Mouse (Mus musculus) brain, embryonic 18.5 days (tissue): ENCODE data around the gene Olfr1367.

Source experiments
- DNase-seq: peaks from one replicate; pipeline ENCODE4 v3.0.0-alpha.2; 2012; ENCODE audit warnings: low read depth, low spot score

Olfr1367 gene

DNA sequence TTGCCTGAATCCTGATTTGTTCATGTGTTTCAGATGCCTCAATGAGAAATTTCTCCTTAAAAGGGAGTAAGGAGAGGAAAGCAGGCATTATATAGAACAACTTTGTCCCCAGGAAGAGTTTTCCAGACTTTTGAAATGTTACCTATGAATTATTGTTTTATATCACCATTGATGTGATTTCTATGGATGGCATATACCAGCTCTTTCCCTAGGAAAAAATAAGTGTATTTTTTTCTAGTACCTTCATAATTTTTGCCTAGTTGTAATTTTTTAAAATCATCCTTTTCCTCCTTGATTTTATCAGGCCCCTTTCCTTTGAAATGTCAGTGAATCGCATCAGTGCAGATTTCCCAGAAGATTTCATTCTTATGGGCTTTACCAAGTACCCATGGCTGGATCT lies at the start of gene Olfr1367:
Gene Olfr1367 (plus strand): TSS at position 301 of the 400 bp plus-strand sequence.
- no peak for DNase-seq

DNA sequence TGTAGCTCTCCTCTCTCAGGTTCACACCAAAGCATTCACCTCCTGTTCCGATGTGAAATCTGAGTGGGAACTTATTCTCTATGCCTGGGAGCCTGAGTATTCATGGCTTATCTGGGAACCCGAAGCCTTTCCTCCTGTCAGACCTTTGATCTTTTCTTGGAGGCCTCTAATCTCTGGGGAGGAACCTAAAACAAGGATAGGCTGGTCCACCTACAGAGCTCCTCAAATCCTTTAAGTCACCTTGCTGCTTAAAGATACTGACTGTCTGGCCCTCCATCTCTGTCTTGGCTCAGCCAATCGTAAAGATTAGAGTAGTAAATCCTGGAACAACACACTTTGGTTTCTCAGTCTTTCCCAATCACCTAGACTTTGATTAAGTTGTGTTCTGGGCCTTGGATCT lies 48.2 kb upstream of the Olfr1367 start:
- no peak for DNase-seq

DNA sequence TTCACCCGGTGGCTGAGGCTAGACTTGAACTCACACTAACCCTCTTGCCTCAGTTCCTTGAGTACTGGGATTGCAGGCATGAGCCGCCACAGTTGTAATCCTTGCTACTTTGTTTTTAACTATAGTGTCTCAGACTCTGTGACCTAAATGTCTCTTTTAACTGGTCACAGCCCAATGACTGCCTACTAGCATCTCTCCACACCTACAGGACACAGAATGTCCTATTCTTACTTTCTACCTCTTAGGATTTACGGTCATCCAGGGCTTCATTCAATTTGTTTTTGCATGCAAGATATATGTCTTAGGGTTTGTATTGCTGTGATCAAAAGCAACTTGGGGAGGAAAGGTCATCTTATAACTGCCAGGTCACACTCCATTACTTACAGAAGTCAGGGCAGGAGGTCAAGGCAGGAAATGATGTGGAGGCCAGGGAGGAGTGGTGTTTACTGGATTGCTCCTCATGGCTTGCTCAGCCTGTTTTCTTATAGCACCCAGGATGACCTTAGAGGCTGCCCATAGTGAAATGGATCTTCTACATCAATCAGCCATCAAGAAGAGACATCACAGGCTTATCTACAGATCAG lies 42.1 kb upstream of the Olfr1367 start:
- no peak for DNase-seq

DNA sequence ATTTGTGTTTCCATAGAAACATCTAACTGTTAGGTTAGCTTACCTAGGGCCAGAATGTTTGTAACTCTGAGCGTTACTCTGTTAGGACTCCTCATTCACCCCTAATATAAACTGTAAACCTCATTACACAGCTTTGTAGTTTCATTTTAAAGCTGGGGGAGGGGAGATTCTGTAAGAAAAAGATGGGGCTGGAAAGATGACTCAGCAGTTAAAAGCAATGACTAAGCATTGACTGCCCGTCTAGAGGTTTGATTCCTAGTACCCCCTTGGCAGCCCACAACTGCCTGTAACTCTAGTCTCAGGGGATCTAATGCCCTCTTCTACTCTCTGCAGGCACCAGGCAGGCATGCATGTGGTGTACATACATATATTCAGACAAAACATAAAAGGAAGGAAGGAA lies 36.9 kb upstream of the Olfr1367 start:
- no peak for DNase-seq

DNA sequence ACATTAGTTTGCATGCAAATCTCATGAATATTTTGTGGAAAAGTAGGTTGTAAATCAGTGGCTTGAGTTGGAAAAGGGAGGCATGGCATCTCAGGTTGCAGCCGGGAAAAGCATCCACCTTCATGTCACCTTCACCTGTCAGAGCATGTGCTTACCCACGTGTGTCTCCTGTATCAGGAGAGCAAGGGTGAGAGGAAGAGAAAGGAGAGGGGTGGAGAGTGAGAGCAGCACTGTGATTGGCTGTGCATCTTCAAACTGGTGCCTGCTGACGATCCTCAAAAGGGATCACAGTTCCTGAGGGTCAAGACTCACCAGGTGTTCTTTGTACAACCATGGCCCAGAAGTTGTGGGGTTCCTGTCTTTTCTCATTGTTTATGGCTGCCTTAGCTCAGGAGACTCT lies 34.8 kb upstream of the Olfr1367 start, which contains the start of gene Gpx6:
Gene Gpx6 (plus strand): TSS at position 200 of the 400 bp plus-strand sequence.
- DNase-seq, result no peak

DNA sequence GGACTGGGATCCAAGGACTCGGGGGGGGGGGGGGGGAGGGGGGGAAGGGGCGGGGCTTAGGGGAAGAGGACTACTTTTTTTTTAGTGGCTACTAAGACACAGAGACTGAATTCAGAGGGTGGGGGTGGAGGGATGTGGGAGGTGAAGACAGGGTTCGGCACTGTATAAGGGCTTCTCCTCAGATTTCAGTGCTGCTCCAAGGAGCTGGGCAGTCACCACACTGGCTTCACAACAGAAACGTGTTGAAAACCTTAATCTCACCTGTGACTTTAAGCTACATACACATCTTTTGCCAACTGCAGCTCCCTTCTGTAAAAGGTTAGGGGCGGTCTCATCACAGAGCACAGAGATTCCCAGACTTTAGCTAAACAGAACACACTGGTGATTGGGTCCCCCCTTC lies 33.9 kb upstream of the Olfr1367 start:
- DNase-seq, result no peak

DNA sequence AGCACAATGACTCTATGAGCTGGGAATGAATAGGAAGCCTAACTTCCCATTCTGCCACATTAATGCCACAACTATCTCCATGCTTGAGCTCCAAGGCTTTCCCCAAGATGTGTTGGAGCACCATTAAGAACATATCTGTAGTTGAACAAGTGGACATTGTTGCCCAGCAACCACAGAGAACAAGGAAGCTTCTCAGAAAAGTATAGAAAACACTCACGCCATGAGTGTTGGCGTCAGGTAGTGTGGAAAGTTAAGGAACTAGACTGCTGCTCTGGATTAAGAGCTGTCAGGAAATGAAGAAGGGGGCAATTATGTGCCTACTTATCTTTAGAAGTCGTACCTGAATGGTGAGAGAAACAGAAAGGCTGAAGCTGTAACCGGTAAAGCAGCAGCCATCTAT lies 32.8 kb upstream of the Olfr1367 start:
- no peak for DNase-seq

DNA sequence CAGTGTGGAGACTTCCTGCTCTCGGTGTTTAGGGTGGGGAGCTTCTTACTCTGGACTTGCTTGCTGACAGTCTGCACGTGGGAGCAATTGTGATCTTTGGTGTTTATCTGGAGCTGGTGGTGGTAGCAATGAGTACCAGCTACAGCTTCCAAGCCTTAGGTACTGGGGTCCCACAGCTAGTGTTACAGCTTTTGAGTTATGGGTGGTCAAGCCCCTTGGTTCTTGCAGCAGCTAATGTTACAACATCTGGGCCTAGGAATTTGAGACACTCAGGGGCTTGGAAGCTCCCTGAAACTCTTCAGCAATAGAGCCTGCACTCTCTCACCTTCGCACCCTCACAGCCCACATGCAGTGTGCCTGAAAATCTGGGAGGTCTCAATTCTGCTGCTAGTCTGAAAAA lies 26.4 kb upstream of the Olfr1367 start:
- no peak for DNase-seq

DNA sequence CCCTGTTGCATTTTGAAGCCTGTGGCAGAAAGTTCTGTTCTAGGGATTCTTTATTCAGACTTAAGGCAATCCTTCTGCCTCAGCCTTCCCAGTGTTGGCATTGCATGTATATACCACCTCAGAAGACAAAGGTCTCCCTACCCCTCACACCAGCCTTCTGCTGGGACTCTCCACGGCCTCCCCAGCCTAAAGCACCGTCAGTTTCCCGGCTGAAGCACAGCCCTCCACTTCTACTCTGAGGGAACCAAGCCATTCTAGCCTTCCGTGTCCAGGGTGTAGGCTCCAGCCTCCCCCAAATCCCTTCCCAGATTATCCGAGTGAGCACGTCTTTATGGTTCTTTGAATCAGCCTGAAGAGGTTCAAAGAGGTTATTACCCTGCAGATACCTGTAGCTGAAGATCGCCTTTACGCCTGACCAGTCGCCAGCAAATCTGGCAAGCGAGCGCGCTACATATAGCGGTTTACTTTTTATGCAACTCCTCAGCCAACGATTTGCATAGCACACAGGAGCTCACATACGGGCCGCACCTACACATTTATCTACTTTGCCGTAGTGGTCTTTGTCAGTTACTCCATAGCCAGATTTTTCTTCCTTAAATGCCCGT lies 24.7 kb upstream of the Olfr1367 start:
- DNase-seq, result no peak

DNA sequence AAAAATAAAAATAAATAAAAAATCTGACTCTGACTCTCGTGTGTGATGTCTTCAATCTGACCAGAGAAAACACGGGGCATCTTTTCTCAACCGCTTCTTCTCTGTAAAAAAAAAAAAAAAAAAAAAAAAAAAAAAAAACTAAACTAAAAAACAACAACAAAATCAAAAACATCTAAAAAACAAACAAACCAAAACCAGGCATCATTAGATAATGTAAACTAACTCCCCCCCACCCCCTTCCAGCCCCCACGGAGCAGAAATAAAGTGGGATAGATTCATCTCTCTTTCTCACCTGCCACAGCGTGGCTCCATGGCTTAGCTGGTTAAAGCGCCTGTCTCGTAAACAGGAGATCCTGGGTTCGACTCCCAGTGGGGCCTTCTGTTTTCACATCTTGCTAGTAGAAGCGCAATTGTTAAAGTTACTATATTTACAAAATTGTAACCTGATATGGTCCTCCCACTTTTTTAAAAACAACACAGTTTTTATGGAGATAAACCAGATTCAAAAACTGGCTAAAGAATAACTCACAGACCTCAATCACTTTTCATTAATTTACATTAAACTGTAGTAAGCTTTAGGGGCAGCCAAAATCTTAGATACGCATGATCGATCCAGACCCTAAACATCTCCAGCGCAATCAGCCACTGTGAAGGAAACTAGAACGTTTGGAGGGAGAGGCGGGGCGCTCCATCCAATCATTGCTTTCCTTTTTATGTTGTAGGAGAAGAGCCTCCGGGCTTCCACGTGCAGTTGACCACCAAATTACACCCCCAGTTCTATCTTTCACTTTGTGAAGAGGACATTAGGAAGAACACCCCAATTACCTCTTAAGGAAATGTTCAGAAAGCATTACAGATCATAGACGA lies 24.0 kb upstream of the Olfr1367 start:
- DNase-seq, result peak; percentile 16

DNA sequence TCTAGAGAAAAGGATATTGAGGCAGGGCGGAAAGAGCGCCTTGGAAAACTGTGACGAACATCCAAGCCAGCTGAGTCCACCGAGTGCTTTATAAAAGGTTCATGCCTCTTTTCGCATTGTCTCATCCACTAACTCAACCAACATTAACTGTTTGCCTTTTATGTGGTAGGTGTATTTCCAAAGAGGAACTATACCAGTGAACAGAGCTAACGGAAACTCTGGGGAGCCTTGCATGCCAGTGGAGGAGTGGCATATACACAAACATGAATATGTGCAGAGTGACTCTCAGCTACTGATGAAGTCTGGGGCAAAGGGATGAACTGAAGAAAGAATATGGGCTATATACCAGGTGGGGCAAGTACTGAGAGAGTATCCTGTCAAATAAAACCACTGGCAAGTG lies 23.3 kb upstream of the Olfr1367 start:
- no peak for DNase-seq

DNA sequence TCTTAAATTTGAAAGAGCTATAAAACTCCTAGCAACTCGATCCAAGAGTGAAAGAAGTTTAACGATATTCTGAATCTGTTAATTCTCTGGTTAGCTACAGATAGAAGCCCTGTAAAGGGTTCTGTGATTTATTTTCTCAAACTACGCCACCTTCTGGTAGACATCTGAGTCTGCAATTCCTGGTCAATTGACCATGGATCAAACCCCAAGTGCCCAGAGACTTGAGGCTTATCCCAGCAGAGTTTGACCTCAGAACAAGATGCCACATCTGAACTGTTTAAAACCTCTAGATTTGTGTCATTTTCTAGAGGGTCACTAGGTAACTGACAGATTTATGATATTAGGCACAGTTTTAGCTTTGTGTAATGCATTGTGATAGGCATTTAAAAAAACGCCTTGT lies 20.5 kb upstream of the Olfr1367 start:
- DNase-seq, result no peak

DNA sequence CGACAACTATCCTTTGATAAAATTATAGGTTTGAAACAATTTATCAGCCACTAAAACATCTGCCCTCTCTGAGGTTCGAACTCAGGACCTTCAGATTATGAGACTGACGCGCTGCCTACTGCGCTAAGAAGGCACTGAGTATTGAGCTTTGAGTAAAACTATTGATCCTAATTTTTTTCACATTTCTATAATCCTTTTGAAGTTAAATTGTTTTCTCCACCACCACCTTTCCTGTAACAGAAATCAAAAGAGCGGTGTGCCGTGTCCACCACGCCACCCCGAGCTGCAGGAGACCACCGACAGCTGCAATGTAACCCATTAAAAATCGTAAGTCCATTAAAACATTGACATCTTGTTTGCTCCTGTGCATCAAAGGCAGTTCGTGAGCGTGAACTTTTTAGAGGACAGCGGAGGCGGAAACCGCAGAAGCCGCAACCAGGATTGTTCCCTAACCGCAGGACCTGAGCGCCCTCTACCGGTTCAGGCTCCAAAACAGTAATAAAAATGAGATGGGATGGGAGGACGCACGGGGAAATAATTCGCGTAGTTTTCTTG lies 20.0 kb upstream of the Olfr1367 start:
- DNase-seq, result peak; percentile 40

DNA sequence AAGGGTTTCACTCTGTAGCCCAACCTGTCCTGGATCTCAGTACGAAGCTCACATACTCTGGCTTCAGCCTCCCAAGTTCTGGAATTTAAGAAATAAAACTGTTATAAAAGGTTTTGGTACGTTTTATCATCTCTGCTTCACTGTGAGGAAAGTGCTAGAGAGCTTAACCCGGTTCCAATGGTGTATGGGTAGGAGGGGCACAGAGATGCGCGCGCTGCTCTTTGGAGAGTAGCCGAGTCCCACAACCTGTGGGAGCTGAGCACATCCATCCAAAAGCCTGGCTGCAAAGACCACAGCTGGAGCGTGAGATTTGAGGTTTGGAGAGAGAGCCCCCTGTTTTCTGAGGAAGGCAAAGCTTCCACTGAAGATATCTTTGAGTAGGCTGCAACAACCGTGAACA lies 19.3 kb upstream of the Olfr1367 start:
- no peak for DNase-seq

DNA sequence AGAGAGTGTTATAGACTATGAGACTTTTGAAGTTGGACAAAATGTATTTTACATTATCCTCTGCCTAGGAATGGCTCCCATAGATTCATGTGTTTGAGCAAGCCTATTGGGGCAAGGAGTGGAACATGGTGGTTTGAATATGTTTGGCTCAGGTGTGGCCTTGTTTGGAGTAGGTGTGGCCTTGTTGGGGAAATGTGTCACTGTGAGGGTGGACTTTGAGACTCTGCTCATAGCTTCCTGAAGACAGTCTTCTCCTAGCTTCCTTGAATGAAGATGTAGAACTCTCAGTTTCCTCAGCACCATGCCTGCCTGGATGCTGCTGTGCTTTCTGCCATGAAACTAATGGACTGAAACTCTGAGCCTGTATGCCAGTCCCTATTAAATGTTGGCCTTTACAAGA lies 3.9 kb downstream of the Olfr1367 start:
- no peak for DNase-seq

DNA sequence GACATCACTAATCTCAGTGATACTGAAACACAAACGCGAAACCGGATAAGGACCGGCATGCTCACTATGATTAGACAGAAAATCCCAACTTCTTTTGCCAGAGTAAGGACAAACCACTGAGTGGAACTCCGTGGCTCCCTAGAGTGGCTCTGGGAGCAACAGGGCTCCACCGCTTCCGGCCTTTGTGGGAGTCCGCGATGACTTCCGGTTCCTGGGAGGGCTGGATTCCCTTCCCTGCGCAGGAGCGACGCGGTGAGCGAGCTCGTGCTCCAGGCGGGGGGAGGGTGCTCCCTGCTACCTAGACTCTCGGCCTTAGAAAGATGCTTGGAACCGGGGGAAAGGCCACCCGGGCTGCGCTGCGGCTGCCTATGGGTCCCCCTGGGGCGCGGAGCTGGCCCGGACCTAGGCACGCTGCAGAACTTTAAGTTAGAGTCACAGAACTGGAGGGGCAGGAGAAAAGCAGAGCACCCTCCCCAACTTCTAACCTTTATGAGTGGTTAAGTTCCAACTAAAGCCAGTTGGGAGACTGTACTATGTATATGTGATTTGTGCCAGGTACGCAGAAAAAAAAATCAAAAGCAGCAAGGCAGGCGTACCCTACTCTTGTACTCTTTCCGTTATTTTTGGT lies 16.0 kb downstream of the Olfr1367 start, which contains the start of gene Zscan12:
Gene Zscan12 (plus strand): TSS at position 200 of the 628 bp plus-strand sequence.
- peak; percentile 86 for DNase-seq

DNA sequence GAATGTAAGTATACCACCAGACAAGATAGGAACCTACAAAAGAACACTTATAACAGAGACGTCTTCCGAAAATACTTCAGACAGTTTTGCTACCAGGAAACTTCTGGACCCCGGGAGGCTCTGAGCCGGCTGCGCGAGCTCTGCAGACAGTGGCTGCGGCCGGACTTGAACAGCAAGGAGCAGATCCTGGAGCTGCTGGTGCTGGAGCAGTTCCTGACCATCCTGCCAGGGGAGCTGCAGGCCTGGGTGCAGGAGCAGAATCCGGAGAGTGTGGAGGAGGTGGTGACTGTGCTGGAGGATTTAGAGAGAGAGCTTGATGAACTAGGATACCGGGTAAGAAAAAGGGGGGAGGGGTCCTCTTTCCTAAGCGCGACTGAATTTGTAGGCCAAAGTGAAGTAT lies 17.0 kb downstream of the Olfr1367 start:
- DNase-seq, result no peak

DNA sequence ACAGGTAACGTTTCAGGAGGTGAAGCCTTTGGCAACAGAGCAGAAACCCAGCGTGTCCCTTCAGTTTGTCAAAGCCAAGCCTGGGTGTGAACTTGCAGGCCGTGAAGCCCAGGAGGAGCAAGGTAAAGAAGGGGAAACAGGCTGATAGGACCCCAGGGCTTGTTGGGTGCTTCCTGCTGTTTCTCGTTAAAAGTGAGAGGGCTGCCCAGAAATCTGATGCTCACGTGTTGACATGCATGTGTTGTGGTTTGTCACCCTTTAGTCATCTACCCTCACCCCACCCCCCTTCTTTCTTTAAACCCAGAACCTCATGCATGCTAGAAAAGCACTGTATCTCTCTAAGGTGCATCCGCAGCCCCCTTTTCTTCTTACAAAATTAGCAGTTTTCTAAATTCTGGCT lies 19.9 kb downstream of the Olfr1367 start:
- DNase-seq, result no peak

DNA sequence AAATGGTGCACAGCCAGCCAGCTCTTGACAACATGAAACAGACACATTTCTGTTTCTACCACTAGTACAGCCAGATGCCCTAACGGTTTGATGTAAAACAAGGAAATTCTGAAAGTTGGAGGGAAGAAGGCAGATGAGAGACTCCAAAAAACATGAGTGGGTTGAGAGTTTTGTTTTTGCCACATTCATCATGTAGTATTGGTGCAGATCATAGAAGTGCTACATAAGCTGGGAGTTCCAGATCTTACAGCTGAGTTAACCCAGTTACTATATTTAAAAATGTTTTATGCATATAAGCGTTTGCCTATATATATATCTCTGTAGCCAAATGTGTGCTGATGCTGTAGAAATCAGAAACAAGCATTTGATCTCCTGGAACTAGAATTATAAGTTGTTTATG lies 26.0 kb downstream of the Olfr1367 start:
- no peak for DNase-seq

DNA sequence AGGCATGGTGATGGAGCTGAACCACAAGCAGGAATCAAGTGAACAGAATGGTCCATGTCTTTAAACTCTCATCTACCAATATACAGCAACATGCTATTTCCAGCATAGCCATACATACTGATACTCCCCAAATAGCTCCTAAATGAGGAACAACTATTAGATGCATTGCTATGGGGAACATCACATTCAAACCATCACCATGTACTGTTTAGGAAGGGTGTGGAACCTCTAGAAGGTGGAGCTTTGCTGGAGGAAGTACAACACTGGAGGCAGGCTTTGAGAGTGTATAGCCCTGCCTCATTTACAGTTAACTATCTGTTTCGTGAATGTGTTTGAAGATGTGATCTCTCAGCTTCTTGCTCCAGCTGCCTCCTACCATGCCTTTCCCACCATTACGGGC lies 31.1 kb downstream of the Olfr1367 start:
- DNase-seq, result no peak

DNA sequence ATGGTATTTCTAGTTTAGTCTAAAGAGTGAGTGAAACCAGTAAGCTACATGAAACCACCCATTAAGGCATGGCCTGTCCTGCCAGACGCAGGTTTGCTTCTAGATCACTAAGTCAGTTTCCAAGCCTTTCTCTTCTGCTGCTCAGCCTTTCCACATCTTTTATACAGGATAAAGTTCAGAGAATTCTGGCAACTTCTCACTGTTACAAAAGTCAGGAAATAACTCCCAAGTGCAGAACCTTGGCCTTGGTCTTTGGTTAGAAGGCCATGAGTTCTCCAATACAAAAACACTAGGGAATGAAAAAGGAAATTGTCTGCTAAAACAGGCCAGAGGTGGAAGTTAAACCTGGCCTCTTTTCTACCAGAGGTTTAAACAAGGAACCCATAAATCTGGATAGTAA lies 48.5 kb downstream of the Olfr1367 start:
- no peak for DNase-seq

DNA sequence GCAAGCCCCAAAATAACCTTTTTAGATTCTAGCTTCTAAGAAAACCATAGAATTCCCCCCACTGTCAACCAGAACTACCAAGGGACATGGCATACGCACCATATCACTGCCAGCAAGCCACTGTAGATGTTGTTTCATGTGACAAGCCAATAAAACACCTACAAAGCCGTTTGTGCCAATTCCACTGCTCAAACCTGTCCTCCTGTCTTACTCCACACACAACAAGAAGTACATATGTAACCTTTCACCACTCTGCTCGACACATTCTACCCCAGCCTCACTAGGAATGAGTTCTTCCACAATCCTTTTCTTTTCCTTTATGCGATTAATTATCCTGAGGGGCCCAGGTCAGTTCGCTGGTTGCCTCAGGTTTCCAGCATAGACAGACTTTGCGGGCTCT lies 48.9 kb downstream of the Olfr1367 start:
- DNase-seq, result no peak
